Mouse (Mus musculus): ENCODE data around the gene Catsper2. TPM values are rescaled to one million over a fixed set of nuclear protein-coding genes. Genes with fewer than 3 reads are reported as not detected.
A peak's percentile ranks its signal among the peaks of the same experiment; 100 is the strongest.

Catsper2 gene
- polyA plus RNA-seq, 1 experiment: not detected

DNA sequence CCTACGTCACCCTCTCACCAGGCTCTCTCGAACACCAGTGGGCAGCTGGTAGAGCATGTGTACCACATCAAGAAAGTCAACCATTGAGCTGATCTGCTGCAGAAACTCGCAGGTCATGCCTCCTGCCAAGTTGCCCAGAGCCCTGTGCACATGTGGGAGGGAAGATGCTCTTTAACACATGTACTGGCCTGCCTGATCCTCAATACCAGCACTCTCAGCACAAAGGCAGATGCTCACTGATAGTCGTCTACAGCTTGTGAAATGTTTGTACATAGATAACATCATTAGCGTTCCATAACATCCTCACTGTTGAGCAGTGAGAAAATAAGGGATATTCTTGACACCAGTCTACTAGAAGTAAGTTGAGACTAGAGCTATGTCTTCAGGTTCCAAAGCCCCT is 42.7 kb downstream of the Catsper2 start:
- no peaks in the 10 kb centered on the region for H3K4me1 ChIP-seq (ENCODE audit: control insufficient read depth)
- H3K27me3 ChIP-seq (ENCODE audit: control insufficient read depth): no peaks in the 10 kb centered on the region
- H3K4me3 ChIP-seq (replicated peaks): no peak overlapping the region
- no peak for TF ChIP-seq TAL1 (IDR thresholded peaks at IDR 0.05; ENCODE audit: low read length)
- TF ChIP-seq GATA1 (IDR thresholded peaks at IDR 0.05; ENCODE audit: low read length): no peak
- H3K36me3 ChIP-seq (ENCODE audit: control insufficient read depth): no peaks in the 10 kb centered on the region
- H3K9me3 ChIP-seq (ENCODE audit: control insufficient read depth, low read length): no peaks in the 10 kb centered on the region

DNA sequence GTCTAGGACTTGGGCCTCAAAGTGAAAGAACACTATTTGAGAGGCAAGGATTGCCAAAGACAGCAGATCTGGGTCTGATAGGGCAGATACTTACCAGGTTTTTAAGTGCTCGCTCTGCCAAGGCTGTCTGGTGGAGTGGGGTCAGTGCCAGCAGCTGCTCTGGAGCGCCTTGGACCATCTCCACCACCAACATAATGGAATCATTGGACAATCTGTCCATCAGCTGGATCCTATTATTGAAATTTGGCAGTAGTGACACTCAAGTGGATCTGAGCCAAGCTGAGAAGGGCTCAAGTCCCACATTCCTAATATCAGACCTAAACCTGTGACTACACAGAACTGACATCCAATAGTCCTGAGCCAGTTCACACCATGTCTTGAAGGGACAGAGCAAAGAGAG is 44.8 kb downstream of the Catsper2 start:
- Histone ChIP-seq H3K9me3 (ENCODE audit: control insufficient read depth, low read length) (no peaks in the 10 kb centered on the region), H3K36me3 (ENCODE audit: control insufficient read depth) (no peaks in the 10 kb centered on the region), H3K4me1 (ENCODE audit: control insufficient read depth) (no peaks in the 10 kb centered on the region), H3K27me3 (ENCODE audit: control insufficient read depth) (peaks cover 5% of the 10 kb centered on the region; the same call in 1 of the 2 replicates), H3K4me3 (replicated peaks) (no peak overlapping the region)
- no peak for TF ChIP-seq GATA1 (IDR thresholded peaks at IDR 0.05; ENCODE audit: low read length)
- no peak for TF ChIP-seq TAL1 (IDR thresholded peaks at IDR 0.05; ENCODE audit: low read length)

GRCm38 (mm10) chr2:121363656-121364055 is 49.9 kb downstream of the Catsper2 start:
- Histone ChIP-seq H3K4me3 (replicated peaks) (no peak overlapping the region), H3K9me3 (ENCODE audit: control insufficient read depth, low read length) (no peaks in the 10 kb centered on the region), H3K4me1 (ENCODE audit: control insufficient read depth) (peaks cover 2% of the 10 kb centered on the region), H3K36me3 (ENCODE audit: control insufficient read depth) (no peaks in the 10 kb centered on the region), H3K27me3 (ENCODE audit: control insufficient read depth) (peaks cover 32% of the 10 kb centered on the region)
- TF ChIP-seq GATA1 (IDR thresholded peaks at IDR 0.05; ENCODE audit: low read length) (no peak), TAL1 (IDR thresholded peaks at IDR 0.05; ENCODE audit: low read length) (no peak)

DNA sequence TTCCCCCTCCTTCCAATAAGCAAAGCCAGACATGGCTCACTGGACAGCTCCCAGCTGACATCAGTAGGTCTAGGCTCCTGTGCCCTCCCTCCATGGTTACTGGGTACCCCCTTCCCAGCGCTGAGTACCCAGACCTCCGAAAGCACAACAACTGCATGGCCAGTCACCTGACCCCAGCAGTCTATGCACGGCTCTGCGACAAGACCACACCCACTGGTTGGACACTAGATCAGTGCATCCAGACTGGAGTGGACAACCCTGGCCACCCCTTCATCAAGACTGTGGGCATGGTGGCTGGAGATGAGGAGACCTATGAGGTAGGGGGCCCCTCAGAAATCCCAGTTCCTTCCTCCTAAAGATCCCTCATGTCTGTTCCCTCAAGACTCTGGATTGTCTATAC is 54.1 kb downstream of the Catsper2 start:
- no peak for TF ChIP-seq TAL1 (IDR thresholded peaks at IDR 0.05; ENCODE audit: low read length)
- TF ChIP-seq GATA1 (IDR thresholded peaks at IDR 0.05; ENCODE audit: low read length): no peak
- Histone ChIP-seq H3K9me3 (ENCODE audit: control insufficient read depth, low read length) (no peaks in the 10 kb centered on the region), H3K36me3 (ENCODE audit: control insufficient read depth) (no peaks in the 10 kb centered on the region), H3K4me1 (ENCODE audit: control insufficient read depth) (peaks cover 14% of the 10 kb centered on the region), H3K4me3 (replicated peaks) (no peak overlapping the region), H3K27me3 (ENCODE audit: control insufficient read depth) (peaks cover 65% of the 10 kb centered on the region)

DNA sequence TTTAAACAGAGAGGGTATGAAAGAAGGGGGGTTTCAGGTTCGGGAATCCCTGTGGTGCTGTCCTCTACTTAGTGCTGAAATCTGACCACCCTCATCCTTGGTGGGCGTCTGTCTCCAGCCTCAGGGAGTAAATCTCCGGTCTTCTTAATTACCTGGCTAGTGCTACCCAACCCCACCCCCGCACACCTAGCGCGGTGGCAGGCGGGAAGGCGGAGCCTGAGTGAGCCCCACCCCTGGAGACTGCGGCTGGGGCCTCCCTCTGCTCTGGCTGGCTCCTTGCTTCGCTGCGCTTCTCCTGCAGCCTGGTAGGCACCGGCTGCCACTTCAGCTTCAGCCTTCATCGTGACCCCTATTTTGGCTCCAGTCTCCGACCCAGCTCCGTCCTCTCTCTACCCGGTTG is 55.2 kb downstream of the Catsper2 start:
- H3K36me3 ChIP-seq (ENCODE audit: control insufficient read depth): no peaks in the 10 kb centered on the region
- TF ChIP-seq TAL1 (IDR thresholded peaks at IDR 0.05; ENCODE audit: low read length) (no peak), GATA1 (IDR thresholded peaks at IDR 0.05; ENCODE audit: low read length) (no peak)
- H3K9me3 ChIP-seq (ENCODE audit: control insufficient read depth, low read length): no peaks in the 10 kb centered on the region
- H3K27me3 ChIP-seq (ENCODE audit: control insufficient read depth): peaks cover 73% of the 10 kb centered on the region
- H3K4me3 ChIP-seq (replicated peaks): no peak overlapping the region
- peaks cover 21% of the 10 kb centered on the region for H3K4me1 ChIP-seq (ENCODE audit: control insufficient read depth)

GRCm38 (mm10) chr2:121357961-121358360 is 55.6 kb downstream of the Catsper2 start:
- TF ChIP-seq TAL1 (IDR thresholded peaks at IDR 0.05; ENCODE audit: low read length) (no peak), GATA1 (IDR thresholded peaks at IDR 0.05; ENCODE audit: low read length) (no peak)
- Histone ChIP-seq H3K4me3 (replicated peaks) (no peak overlapping the region), H3K4me1 (ENCODE audit: control insufficient read depth) (peaks cover 22% of the 10 kb centered on the region), H3K36me3 (ENCODE audit: control insufficient read depth) (no peaks in the 10 kb centered on the region), H3K27me3 (ENCODE audit: control insufficient read depth) (peaks cover 76% of the 10 kb centered on the region), H3K9me3 (ENCODE audit: control insufficient read depth, low read length) (no peaks in the 10 kb centered on the region)

DNA sequence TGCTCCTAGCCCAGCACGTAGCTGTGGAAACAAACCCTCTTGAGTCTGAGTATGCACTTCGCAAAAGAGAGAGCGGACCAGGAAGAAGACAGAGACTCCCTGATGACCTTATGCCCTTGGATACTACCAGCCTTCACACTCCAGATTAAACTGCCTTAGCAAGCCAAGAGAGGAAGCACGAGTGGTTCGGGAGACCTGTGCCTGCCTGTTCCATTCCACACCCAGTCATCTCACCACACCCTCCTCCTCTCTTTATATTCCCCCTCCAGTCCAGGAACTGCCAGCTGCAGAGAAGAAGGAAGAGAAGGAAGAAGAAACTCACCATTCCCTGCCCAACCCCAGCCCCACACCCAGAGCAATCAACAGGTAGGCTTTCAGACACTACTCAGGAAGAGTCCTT is 56.1 kb downstream of the Catsper2 start, which contains the start of gene Ckmt1:
Ckmt1 (plus strand) TSS at position 221 of the 400 bp plus-strand sequence.
- Histone ChIP-seq H3K4me1 (ENCODE audit: control insufficient read depth) (peaks cover 22% of the 10 kb centered on the region), H3K9me3 (ENCODE audit: control insufficient read depth, low read length) (no peaks in the 10 kb centered on the region), H3K36me3 (ENCODE audit: control insufficient read depth) (no peaks in the 10 kb centered on the region), H3K27me3 (ENCODE audit: control insufficient read depth) (peaks cover 74% of the 10 kb centered on the region), H3K4me3 (replicated peaks) (no peak within 1 kb of the TSS)
- TF ChIP-seq GATA1 (IDR thresholded peaks at IDR 0.05; ENCODE audit: low read length) (no peak), TAL1 (IDR thresholded peaks at IDR 0.05; ENCODE audit: low read length) (no peak)

GRCm38 (mm10) chr2:121354820-121355592 is 58.6 kb downstream of the Catsper2 start, which contains the start of gene Ppip5k1:
Gene Ppip5k1 (minus strand): TSS chr2:121355396.
- no peak for TF ChIP-seq GATA1 (IDR thresholded peaks at IDR 0.05; ENCODE audit: low read length)
- no peak for TF ChIP-seq TAL1 (IDR thresholded peaks at IDR 0.05; ENCODE audit: low read length)
- Histone ChIP-seq H3K4me3 (replicated peaks) (peak within 1 kb of the TSS; percentile 92), H3K4me1 (ENCODE audit: control insufficient read depth) (peaks cover 22% of the 10 kb centered on the region), H3K27me3 (ENCODE audit: control insufficient read depth) (peaks cover 62% of the 10 kb centered on the region), H3K36me3 (ENCODE audit: control insufficient read depth) (peaks cover 2% of the 10 kb centered on the region; the same call in 1 of the 2 replicates), H3K9me3 (ENCODE audit: control insufficient read depth, low read length) (no peaks in the 10 kb centered on the region)

- TF ChIP-seq TAL1 (IDR thresholded peaks at IDR 0.05; ENCODE audit: low read length) (no peak), GATA1 (IDR thresholded peaks at IDR 0.05; ENCODE audit: low read length) (no peak)
- Histone ChIP-seq H3K36me3 (ENCODE audit: control insufficient read depth) (peaks cover 7% of the 10 kb centered on the region), H3K4me3 (replicated peaks) (peak overlapping the region; percentile 92), H3K4me1 (ENCODE audit: control insufficient read depth) (peaks cover 22% of the 10 kb centered on the region), H3K9me3 (ENCODE audit: control insufficient read depth, low read length) (no peaks in the 10 kb centered on the region), H3K27me3 (ENCODE audit: control insufficient read depth) (peaks cover 56% of the 10 kb centered on the region)
Measured at GRCm38 (mm10) chr2:121354378-121354777, 59.2 kb downstream of the Catsper2 start.

Data from erythroblast, embryonic 14.5 days (primary cell).